Mouse (Mus musculus) gastrocnemius, adult 8-10 months (tissue): Measurements from ENCODE around the gene Dnajb3. TPM values are rescaled to one million over a fixed set of nuclear protein-coding genes. Genes with fewer than 3 reads are reported as not detected.
A peak's percentile ranks its signal among the peaks of the same experiment; 100 is the strongest.

Experiments used
- DNase-seq, 2 experiments: peaks; one replicate each; pipeline ENCODE4 v3.0.0; 2022; ENCODE audit warnings: low spot score in 2 of 2
- total RNA-seq, 4 experiments: library from RNA; stranded (reverse); gene quantifications; 2 replicates each; pipeline ENCODE4 v1.2.4; 2022

The Dnajb3 gene
- not detected for total RNA-seq

DNA sequence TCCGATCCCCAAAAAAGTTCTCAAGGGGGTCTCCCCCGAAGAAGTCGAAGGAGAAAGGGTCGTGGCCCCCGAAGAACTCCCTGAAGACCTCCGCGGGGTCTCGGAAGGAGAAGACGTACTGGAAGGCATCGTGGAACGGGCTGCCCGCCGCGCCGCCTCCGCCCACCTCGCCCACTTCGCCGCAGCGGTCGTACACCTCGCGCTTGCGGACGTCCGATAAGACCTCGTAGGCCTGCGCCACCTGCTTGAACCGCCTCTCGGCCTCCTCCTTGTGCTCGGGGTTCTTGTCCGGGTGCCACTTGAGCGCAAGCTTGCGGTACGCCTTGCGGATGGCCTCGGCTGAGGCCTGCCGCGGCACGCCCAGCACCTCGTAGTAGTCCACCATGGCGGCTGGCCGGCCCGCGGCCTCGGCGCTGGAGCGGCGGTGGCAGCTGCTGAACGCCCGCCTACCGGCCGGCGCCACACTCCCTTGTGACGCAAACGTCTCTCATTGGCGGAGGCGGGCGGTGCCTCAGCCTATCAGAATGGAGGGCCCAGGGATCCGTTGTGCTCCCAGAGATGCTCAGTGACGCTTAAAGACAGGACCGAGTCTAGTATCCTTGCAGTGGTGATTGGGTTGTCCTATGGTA lies at the start of gene Dnajb3:
TSS of gene Dnajb3 (minus strand) at position 489 of the 629 bp plus-strand sequence.
- DNase-seq = no peak

DNA sequence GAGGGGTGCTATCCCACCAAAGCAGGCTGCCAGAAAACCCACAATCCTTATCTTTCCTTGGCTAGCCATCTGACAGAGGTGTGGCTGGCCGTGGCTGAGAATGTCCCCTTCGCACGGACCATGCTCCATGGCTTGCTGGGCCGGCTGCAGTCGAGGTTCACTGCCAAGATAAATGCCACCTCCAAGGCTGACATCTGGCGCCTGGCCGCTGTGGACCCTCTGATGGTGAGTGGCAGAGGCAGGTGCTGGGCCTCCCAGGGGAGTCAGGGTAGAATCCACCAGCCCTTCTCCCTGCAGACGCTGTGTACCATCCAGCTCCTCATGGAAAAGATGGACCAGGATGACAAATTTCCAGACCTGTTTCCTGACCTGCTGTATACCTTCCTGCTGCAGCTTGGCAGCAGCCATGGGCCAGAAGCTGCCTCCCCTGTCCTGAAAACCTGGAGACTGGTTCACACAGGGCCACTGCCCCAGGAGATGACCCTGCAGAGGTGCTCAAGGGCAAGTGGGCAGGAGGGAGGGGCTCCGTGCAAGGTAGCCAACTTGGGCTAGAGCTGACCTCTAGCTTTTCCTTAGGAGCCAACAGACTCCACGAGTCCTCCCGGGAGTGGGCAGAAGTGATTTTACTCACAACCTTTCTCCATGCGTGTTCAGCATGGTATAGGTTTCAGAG lies 49.3 kb upstream of the Dnajb3 start:
- DNase-seq = no peak

DNA sequence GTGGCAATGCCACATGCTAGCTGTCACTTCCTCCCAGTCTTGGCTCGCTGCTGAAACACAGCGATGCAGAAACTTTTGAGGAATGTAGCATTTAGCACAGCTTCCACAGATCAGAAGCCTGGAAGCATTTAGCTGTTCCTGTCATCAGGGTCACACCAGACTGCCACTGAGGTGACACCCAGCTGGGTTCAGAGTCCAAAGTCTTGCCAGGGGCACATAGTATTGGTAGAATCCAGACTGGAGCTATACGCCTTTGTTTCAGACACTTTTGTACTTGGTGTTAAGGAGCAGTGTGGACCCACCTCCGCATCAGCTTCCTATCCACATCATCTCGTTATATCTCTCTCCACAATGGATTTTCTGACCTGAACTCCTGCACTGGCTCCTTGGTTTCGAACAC lies 48.0 kb upstream of the Dnajb3 start:
- no peak for DNase-seq

DNA sequence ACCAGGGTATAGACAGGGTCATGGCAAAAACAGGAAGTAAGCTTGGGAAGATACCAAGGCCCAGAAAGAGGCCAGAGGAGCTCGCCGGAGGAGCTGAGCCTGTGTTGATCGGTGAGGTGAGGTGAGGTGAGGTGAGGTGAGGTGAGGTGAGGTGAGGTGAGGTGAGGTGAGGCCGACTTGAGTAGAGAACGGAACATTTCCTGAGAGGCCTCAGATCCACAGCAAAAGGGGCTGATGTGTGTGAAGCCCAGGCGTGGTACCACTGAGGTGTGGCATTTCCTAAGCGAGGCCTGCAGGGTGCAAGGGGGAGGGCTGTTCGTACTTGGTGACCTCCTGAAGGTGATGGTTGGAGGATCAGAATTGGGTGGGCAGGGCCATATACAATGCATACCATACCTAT lies 47.5 kb upstream of the Dnajb3 start:
- no peak for DNase-seq

DNA sequence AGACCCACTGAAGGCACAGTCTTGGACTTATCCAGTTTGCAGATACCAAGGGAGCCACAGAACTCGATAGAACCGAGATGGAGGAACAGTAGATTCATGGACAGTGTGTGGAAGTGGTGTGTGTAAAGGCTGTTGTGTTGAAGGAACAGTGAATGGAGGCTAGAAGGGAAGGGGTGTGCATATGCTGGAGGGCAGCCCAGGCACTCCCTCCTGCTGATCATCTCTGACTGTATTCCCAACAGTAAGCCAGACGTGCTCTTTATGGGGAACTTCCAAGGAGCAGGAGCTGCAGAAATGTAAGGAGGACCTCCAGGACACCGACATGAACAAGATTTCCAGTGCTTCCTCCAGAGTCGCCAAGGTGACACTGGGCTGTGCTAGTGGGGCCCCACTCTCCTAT lies 44.4 kb upstream of the Dnajb3 start:
- no peak for DNase-seq

DNA sequence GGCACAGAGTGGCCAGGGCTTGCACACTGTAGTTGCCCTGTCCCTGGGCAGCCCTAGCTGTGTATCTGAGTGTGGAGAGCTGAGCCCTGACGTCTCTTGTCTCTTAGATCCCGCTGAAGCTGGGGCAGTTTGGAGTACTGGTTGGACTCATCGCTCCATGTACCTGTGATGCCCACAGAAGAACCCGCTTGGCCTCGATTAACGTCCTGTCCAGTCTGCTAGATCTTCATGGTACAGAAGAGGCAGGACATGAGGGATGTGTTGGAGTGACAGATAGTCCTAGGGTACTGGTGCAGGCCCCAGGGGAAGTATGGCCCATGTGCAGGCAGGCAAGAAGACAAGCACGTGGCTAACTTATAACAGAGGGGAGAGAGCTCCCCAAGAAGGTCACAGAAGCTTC lies 44.0 kb upstream of the Dnajb3 start:
- no peak for DNase-seq

DNA sequence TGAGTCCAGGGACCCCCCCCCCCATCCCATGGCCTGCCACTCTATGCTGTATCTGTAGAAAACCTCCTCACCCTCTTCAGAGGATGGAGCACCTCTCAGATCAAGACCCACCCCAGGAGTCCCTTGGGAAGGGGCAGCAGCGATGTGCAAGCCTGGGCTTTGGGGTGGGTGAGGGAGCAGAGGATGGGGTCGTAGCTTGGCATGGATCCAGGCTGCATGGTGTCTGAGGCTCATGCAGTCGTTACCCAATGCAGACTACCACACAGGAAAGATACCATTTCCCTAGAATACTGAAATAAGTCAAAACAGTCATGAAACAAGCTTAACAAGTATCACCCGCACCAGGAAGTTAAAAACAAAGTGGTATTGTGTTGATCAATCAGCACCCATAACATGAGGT lies 43.1 kb upstream of the Dnajb3 start:
- no peak for DNase-seq

DNA sequence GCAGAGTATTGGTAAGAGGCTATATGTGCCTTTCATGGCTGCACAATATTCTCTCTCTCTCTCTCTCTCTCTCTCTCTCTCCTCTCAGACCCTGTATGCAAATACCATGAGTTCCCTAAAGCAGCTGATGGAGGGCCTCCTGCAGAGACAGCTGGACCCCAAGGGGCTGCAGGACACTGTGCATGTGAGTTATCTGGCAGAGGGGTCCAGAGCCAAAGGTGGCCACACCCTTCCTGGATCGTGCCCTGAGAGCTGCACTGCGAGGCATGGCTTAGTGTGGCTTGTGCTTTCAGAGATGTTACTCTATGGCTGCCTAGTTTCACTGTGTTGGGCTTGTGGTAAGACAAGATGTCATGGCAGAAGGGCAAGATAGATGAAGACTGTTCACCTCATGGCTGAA lies 42.1 kb upstream of the Dnajb3 start:
- DNase-seq = no peak

DNA sequence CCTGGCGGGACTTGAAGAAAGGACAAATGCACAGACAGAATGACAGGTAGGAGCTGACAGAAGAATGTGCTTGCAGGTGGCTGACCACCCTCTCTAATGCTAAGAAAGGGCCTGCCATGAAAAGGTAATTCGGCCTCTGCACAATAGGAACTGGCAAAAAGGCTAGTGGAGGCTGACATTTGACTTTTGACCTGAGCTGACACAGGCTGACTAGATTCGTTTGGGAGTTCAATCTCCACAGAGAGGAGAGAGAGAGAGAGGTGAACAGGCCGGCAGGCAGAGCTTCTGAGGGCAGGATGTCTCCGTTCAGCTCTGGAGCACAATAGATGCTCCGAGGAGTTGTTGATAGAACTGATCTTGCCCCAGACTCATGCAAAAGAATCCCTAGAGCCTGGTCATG lies 40.8 kb upstream of the Dnajb3 start:
- DNase-seq = no peak

DNA sequence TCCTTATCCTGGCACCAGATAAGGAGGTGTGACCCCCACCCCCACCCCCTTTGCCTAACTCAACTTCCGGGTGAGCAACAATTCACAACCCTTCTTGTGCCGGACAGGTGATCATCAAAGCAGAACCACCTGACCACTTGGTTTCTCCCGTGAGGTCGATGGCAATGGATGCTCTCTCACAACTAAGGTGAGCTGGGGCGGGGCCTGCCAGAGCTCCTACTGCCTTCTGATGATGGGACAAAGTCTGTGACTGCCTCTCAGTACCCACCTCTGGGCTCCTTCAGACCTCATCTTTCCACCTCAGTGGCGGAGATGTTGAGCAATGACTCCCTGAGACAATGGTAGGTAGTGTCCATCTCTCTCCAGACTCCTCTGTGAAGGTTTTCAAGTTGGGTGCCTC lies 40.3 kb upstream of the Dnajb3 start:
- no peak for DNase-seq

DNA sequence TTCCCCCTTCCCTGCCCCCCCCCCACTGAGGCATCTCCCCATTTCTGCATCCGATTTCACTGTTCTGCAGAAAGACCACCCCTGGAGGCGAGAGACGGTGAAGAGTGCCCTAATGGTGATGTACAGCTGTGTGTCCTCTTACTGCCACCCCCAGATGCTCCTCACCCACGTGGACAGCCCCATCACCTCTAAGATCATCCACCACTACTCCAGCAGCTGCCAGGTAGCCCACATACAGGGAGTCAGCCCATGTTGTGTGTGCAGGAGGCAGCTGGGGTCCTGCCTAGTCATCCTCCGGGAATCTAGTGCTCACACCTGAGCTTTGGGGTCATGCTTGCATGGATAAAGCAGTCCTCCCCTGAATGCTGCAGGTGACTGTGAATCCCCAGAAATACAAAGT lies 38.3 kb upstream of the Dnajb3 start:
- no peak for DNase-seq

DNA sequence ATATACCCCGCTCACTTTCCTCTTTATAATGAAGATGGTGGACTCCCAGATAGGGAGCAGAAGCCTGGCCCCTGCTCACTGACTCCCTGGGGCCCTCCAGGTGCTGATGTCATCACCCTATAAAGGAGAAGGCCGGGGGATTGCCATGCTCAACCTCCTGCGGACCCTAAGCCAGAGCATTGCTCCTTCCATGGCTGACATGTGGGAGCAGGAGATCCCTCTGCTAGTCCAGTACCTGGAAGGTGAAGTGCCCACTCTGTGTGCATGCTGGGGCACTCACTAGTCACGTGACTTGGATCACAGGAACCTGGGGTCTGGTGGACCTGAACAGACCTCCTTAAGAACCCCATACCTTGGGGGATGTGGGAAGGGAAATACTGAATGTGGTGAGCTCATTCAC lies 35.0 kb upstream of the Dnajb3 start:
- no peak for DNase-seq

DNA sequence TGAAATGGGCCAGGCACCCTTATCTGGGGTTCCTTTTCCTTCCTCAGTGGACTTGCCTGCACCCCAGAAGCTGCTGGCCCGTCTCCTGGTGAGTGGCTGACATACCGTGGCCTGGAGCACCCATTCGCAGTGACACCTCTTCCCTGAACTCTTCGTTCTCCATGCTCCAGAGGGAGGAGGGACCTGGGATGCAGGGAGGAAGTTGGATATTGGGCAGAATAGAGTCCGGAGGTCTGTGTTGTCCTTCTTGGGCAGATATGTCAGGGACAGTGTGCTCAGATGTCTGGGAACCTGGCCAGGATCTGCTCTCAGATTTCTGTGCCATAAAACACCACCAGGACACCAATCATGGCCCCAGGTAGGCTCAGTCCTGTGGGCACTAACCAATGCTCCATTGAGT lies 34.5 kb upstream of the Dnajb3 start:
- no peak for DNase-seq

DNA sequence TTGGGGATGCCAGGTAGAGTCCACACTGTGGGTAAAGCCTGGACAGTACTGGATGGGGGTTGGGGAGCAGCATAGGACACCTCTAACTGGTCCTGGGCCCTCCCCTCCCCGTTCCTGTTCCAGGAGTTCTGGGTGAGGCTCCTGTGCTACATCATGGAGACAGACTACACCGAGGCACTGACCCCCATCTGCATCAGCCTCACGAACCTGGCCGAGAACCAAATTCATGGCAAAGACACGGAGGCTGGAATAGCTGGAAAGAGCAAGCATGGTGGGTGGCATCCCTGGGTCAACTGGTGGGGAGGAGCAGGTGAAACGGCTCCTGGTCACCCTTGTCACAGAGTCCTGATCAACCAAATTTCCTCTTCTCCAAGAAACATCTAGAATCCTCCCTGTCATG lies 33.2 kb upstream of the Dnajb3 start:
- DNase-seq = no peak

DNA sequence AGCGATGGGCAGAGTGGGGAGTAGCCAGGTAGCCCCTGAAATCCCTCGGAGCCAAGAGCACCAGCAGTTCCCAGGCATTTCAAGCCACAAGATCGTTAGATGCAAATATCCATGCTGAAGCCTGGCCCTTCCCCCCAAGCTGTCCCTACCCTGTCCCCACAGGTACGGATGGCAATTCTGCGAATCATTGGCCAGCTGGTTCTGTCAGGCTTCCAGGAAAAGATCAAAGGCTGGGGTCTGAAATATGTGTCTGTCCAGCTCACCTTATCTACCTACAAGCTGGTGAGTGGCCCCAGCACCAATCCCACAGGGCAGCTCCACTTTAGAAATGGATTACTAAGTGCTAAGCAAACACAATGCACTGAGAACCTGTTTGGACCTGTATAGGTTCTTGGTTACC lies 31.7 kb upstream of the Dnajb3 start:
- DNase-seq = peak in 1 of 2 experiments; percentile 15

DNA sequence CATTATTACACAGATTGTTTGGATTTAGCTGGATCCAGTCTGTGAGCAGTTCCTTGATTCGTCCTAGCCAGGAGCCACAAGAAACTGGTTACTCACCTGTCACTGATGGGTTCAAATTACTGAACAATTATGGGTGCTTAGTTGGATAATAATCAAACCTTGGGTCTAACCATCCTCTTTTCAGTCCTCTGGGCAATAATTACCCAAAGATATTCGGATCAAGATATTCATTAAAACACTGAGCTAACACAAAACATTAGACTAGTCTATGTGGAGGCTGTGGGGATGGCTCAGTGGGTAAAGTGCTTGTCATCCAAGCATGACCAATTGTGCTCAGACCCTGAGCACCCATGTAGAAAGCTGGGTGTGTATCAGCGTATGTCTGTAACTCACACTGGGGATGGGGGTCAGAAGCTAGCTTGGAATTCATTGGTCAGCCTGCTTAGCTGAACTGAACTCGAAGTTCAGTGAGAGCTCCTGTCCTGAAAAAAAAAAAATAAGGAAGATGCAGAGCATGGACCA lies 30.4 kb upstream of the Dnajb3 start:
- no peak for DNase-seq

DNA sequence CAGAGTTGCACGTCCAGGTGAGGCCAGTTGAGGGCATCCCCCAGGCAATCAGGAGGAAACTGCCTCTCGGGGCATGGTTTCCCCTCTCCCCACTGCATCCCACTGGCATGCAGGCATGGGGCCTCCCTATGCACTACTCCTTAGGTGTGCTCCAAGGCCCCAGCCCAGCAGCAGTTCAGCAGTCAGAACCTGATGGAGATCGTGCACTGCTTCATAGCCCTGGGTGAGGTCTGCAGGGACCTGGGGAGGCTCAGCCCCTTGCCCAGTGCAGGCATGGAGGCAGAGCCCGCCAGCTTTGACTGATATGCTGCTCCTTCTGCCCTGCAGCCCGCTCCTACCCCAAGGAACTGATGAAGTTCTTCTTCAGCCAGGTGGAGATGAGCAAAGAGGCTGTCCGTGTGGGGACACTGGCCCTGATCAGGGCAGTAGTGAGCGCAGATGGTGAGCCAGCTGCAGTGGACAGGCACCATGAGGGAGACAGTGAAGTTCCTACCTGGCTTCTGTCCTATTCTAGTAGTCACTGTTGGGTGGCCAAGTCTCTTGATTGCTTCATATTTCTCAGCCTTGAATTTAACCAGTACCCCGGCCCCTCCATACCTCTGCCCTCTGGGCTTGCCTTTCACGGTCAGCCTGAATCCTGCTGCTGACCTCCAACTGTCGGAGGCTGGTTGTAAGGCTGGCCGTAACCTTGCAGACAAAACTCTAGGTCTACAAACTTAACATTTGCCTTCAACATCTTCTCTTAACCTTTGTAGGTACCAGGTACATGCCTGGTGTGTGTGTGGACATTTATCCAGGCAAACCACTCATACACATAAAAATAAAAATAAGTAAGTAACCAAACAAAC lies 29.7 kb upstream of the Dnajb3 start:
- peak in 1 of 2 experiments; percentile 37 for DNase-seq

DNA sequence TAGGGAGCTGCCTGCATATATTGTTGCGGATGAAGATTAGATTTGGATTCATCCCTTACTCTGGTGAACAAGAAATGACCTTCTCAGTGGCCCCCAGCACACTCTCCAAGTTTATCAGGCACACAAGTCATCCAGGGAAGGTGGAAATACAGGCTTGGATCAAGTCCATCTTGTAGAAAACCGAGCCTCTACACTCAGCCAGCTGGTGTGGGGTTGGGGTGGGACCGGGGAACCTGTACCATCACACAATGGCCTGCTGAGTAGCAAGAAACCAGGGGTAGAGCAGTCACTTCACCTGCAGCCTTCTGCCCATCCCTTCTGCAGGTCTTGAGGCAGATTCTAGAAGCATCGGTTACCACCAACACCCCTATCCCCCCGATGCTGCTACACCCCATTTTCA lies 29.1 kb upstream of the Dnajb3 start:
- peak in 1 of 2 experiments; percentile 15 for DNase-seq

DNA sequence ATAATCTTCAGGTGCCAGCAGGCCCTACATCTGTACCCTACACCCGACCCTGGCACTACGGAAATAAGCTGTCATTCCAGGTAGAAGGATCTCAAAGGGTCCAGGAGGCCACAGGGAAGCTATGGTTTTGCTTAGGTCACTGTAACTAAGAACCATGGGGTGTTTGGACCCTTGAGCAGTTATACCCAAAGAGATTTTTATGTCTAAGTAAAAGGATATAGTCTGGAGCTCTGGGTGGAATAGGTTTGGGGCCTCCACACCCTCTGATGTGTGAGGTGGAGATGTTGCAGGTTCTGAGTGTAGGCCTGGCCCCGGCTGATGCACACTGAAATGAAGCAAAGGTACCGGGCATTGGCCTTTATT lies 28.6 kb upstream of the Dnajb3 start:
- no peak for DNase-seq

DNA sequence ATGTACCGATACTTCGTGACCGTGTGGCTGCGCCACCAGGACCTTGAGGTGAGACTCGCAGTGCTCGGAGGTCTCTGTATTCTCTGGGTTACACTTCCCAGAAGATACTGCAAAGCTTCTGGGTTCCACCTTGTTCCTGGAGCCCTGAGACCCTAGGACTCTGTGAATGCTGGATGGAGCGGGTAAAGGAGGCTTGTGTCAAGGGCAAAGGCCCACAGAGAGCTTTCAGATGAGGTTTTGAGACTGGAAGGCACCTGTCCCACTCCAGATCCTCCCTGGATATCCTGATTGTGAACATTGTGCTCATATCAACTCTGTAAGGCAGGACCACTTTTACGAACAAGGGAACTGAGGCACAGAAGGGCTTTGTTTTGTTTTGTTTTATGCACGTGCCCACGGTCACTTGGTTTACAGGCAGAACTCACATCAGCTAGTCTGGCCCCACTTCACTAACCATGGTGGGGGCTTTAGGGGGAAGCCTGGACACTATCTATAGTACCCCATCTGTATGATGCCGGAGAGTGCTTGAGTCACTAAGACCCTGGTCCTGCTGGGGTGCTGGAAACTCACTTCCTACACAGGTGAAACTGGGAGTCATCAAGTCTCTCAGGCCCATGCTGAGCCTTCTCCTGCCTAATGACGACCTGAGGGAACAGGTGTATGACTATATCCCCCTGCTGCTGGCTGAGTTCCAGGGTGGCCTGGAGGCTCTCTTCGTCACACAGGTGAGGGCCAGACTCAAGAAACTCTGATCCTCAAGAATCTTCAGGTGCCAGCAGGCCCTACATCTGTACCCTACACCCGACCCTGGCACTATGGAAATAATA lies 28.1 kb upstream of the Dnajb3 start:
- DNase-seq = peak in 1 of 2 experiments; percentile 35

DNA sequence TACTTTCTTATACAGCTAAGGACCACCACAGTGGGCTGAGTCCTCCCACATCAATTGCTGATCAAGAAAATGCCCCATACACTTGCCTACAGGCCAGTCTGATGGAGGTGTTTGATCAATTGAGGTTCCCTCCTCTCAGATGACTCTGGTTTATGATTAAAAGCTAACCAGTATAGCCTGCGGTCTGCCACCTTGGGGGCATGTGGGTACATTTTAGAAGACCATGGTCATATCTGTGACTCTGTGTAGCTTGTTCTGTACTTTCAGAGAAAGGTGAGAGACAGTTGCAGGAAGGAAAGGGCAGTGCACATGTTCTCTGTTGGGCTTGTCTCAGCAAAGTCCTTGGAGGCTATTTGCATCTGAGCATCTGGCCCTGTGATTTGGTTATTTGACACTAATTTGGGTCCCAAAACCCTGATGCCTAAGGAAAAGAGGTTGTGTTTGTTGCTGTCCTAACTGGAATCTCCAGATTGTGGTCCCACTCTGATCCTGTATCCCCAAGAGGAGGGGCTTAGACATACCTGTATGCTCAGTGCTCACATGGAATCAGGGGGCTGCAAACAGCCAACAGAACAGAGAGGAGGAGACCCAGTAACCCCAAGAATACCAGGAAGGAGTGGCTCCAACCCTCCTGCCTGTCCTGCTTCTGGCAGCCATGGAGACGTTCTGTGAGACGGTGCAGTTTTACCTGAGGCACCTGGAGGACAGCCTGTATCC lies 27.2 kb upstream of the Dnajb3 start:
- DNase-seq = peak in 1 of 2 experiments; percentile 6
